Mouse (Mus musculus) lung, postnatal 0 days (tissue): ENCODE measurements at regions not wholly inside any gene's neighbourhood (a gene's known extent, or its start where the extent isn't known, plus 50 kb on each side); places are given as distances from the start of the nearest gene placed in this dataset.

Experiments used
- ATAC-seq: fragments of 200-750 bp; cut with Nextera tagmentation; 2 replicates; pipeline ENCODE4 v1.8.0; 2017; ENCODE audit warnings: moderate library complexity
- DNase-seq: peaks from one replicate; pipeline ENCODE4 v3.0.0-alpha.2; 2016; ENCODE audit warnings: low spot score
- H3K27ac ChIP-seq: fragments of 300-500 bp; sonication (generic); 2 replicates; pipeline ENCODE4 v1.5.1; 2014; ENCODE audit warnings: antibody characterized with exemption, mild to moderate bottlenecking, low read length, mixed read lengths
- H3K27me3 ChIP-seq: fragments of 300-500 bp; sonication (generic); replicated peaks from 2 replicates; pipeline ENCODE4 v1.6.1; 2014; ENCODE audit warnings: low read length, mixed read lengths; ENCODE audit not compliant: insufficient read depth
- H3K36me3 ChIP-seq: fragments of 300-500 bp; sonication (generic); 2 replicates; pipeline ENCODE4 v1.6.1; 2014; ENCODE audit warnings: low read length, mixed read lengths; ENCODE audit not compliant: insufficient read depth
- H3K4me1 ChIP-seq: fragments of 300-500 bp; sonication (generic); 2 replicates; pipeline ENCODE4 v1.6.1; 2014; ENCODE audit warnings: antibody characterized with exemption, low read depth, low read length, mixed read lengths; ENCODE audit not compliant: insufficient read depth
- H3K4me2 ChIP-seq: fragments of 300-500 bp; sonication (generic); replicated peaks from 2 replicates; pipeline ENCODE4 v1.6.1; 2014; ENCODE audit warnings: low read depth, mild to moderate bottlenecking, low read length, moderate library complexity, mixed read lengths
- H3K4me3 ChIP-seq: fragments of 300-500 bp; sonication (generic); 2 replicates; pipeline ENCODE4 v1.5.1; 2014; ENCODE audit warnings: low read depth, low read length
- H3K9ac ChIP-seq: fragments of 300-500 bp; sonication (generic); replicated peaks from 2 replicates; pipeline ENCODE4 v1.6.1; 2014; ENCODE audit warnings: low read depth, mild to moderate bottlenecking
- H3K9me3 ChIP-seq: fragments of 300-500 bp; sonication (generic); 2 replicates; pipeline ENCODE4 v1.6.1; 2016; ENCODE audit warnings: low read length, mixed read lengths
- CTCF ChIP-seq: IDR thresholded peaks from 2 replicates; pipeline ENCODE4 v1.5.1; 2016; ENCODE audit warnings: antibody characterized with exemption, mild to moderate bottlenecking
- EP300 ChIP-seq: IDR thresholded peaks from 2 replicates; pipeline ENCODE4 v1.6.1; 2016; ENCODE audit warnings: antibody characterized with exemption, mild to moderate bottlenecking, control low read depth
- WGBS: fragments of 180-500 bp; shearing (Covaris S2); extraction: QIAGEN DNeasy Blood & Tissue Kit; methylation state at CpG from one replicate; pipeline ENCODE4 v1.1.7; 2014; 5-methylcytosine and 5-hydroxymethylcytosine counted together

GRCm38 (mm10) chr8:40210871-40211270 lies 464.0 kb upstream of the Adam24 start:
- 78% methylated on average over 4 of the region's 4 CpGs for WGBS
- H3K9me3 ChIP-seq = no peaks in the 10 kb centered on the region
- no peaks in the 10 kb centered on the region for H3K27me3 ChIP-seq
- ATAC-seq = no peak
- no peaks in the 10 kb centered on the region for H3K36me3 ChIP-seq
- TF ChIP-seq EP300 = no peak
- TF ChIP-seq CTCF = no peak
- no peaks in the 10 kb centered on the region for H3K4me1 ChIP-seq
- H3K27ac ChIP-seq = no peak overlapping the region
- no peak overlapping the region for H3K4me2 ChIP-seq
- no peak overlapping the region for H3K4me3 ChIP-seq
- H3K9ac ChIP-seq = no peak overlapping the region
- DNase-seq = no peak

- H3K4me3 ChIP-seq = no peak overlapping the region
- no peaks in the 10 kb centered on the region for H3K36me3 ChIP-seq
- WGBS = 31% methylated on average over 4 of the region's 4 CpGs
- no peaks in the 10 kb centered on the region for H3K9me3 ChIP-seq
- DNase-seq = no peak
- H3K4me1 ChIP-seq = no peaks in the 10 kb centered on the region
- H3K27ac ChIP-seq = no peak overlapping the region
- H3K27me3 ChIP-seq = no peaks in the 10 kb centered on the region
- H3K4me2 ChIP-seq = no peak overlapping the region
- H3K9ac ChIP-seq = no peak overlapping the region
- TF ChIP-seq EP300 = no peak
- TF ChIP-seq CTCF = no peak
- no peak for ATAC-seq
These were observed 451.4 kb upstream of the Adam24 start for GRCm38 (mm10) chr8:40223521-40223920.

GRCm38 (mm10) chr8:40227262-40227661 lies 447.6 kb upstream of the Adam24 start:
- ATAC-seq (no peak), DNase-seq (no peak)
- H3K27ac ChIP-seq = no peak overlapping the region
- WGBS = 29% methylated on average over 1 of the region's 1 CpGs
- H3K4me1 ChIP-seq = no peaks in the 10 kb centered on the region
- H3K9ac ChIP-seq = no peak overlapping the region
- no peak overlapping the region for H3K4me3 ChIP-seq
- no peak overlapping the region for H3K4me2 ChIP-seq
- no peaks in the 10 kb centered on the region for H3K36me3 ChIP-seq
- no peaks in the 10 kb centered on the region for H3K9me3 ChIP-seq
- TF ChIP-seq CTCF (no peak), EP300 (no peak)
- no peaks in the 10 kb centered on the region for H3K27me3 ChIP-seq
